Mouse (Mus musculus) MEL-GATA-1-ER (cell line): Measurements from ENCODE around the gene Rhbdd3.
"Not testable (repeated sequence)": the region's sequence is repeated elsewhere in the genome, so short reads cannot be mapped to it uniquely, and the experiment has no call there.

Source experiments
- DNase-seq: peaks from one replicate; pipeline ENCODE4 v3.0.0-alpha.2; 2012; ENCODE audit warnings: low read depth; ENCODE audit errors: extremely low read depth

Gene Rhbdd3

GRCm38 (mm10) chr11:5064282-5065055, 34.3 kb upstream of the Rhbdd3 start:
- no peak for DNase-seq

DNA sequence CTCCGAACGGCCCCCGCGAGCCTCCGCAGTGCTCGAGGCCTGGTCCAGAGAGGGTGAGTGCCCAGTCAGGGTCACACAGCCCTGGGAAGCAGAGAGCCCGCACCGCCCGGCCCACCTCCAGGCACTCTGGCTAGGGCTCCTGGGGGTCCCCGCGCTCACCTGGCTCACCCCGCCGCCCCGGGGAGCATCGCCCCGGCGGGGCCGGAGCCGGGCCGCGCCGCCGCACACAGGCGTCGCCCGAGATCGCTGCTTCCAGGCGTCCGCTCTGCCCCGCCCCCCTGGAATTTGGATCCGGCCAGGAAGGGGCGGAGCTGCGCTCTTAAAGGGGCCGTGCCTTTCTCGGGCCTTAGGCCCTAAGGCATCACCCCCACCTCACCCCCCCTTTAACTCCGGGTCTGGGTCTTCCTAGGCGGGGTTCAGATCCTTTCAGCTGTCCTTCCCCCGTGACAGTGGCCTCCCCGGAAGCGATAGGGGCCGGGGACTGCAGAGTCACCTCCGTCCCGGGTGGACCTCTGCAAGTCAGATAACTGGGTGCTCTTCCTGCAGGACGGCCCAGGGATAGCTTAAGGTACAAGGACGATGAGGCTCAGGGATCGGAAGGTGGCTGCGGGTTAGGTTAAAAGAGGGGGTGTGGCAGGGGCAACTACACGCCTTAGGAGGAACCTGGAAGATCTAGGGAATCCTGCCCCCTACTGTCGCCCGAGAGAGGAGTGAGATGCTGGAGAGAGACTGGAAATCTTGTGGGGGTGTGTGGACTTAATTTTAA, 33.5 kb upstream of the Rhbdd3 start, which contains the start of gene Gas2l1:
Gene Gas2l1, minus strand, starts transcription at position 272 of the 766 bp plus-strand sequence.
- DNase-seq = peak; percentile 82

- peak; percentile 69 for DNase-seq
Measured at GRCm38 (mm10) chr11:5067063-5067462, 31.7 kb upstream of the Rhbdd3 start.

DNA sequence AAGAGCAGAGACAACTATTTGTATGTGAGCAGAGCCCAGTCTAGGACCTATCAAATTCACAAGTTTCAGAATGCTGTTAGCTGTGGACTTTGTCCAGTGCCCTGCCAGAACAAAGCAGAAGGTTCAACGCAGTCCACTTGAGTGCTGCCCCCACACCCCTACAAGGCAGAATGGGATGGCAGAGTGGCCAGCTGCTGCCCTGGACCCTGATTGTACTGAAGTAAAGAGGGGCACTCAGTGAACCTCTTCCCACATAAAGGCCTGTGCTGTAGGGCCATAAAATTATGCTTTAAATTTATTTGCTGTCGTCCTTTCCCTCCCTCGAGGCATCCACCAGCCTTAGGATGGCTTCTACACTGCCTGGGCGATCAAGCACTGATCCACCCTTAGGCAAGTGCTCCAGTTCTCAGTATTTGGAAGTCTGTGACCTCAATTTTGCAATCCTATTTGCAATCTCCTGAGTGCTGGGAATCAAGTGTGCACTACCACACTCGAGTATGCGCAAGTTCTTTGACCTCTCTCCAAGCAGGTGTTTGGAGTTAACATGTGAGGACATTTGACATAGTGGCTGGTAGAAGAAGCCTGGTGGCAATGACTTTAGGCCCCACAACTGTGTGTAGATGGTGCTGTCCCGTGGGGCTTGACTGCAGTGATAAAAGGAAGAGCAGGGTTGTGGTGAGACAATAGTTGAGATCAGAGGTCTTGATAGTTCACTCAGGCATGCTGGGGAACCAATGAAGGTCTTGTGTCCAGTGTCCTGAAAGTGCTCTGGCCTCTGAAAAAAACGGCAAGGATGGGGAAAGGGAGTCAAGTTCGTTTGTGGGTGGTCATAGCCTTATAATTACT, 30.4 kb upstream of the Rhbdd3 start:
- no peak for DNase-seq

DNA sequence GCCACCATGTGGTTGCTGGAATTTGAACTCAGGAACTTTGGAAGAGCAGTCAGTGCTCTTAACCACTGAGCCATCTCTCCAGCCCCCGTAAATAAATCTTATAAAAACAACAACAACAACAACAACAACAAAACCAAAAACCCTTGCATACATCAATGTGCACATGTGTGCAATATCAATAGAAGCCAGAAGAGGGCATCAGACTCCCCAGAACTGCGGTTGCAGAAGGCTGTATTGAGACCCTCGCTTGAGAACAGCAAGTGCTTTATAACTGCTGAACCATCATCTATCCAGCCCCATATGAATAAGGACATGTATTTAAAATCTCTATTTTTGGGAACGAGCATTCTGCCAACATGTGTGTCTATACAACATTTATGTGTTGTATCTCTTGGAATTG, 23.8 kb upstream of the Rhbdd3 start:
- no peak for DNase-seq

- DNase-seq = no peak
Measured at GRCm38 (mm10) chr11:5075760-5076159, 23.0 kb upstream of the Rhbdd3 start.

GRCm38 (mm10) chr11:5076843-5077242, 21.9 kb upstream of the Rhbdd3 start:
- DNase-seq = not testable (repeated sequence)

DNA sequence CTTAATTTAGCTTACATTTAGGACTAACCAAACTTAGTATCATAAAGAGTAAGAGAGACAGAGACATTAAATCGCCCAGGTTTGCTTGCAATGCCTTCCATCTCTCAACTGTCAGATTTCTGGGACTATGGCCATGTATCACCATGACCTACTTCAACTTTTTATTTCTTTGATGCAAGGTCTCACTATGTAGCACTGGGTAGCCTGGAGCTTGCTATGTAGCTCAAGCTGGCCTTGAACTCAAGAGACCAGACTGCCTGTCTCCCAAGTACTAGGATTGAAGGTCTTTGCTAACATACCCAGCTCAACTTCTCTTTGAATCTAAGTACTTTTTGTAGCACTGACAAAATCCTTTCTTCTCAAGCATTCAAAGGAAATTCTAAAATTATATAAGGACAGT, 9.6 kb upstream of the Rhbdd3 start:
- no peak for DNase-seq

DNA sequence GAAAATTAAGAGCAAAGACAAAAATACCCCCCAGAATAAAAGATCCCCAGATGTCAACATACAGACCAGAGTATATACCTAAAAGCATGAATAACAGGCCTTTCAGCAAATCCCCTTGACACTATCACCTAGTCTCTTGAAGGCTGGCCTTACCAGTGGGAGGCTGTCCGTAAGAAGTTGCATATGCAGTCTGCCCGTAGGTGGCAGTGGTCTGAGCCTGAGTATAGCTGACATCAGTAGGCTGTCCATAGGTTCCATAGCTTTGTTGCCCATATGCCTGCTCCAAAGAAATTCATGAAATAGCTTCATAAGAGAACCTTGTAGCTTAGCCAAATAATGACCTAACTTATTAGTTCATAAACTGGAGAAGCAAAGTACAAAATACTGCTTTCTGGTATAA, 7.0 kb upstream of the Rhbdd3 start:
- no peak for DNase-seq

- DNase-seq = no peak
Measured at GRCm38 (mm10) chr11:5095877-5096276, 2.8 kb upstream of the Rhbdd3 start.

GRCm38 (mm10) chr11:5096480-5097020, 2.2 kb upstream of the Rhbdd3 start:
- DNase-seq = no peak

GRCm38 (mm10) chr11:5098035-5098735, 541 bp upstream of the Rhbdd3 start:
- DNase-seq = peak; percentile 67

GRCm38 (mm10) chr11:5099576-5100183, 954 bp downstream of the Rhbdd3 start:
- DNase-seq = peak; percentile 76

DNA sequence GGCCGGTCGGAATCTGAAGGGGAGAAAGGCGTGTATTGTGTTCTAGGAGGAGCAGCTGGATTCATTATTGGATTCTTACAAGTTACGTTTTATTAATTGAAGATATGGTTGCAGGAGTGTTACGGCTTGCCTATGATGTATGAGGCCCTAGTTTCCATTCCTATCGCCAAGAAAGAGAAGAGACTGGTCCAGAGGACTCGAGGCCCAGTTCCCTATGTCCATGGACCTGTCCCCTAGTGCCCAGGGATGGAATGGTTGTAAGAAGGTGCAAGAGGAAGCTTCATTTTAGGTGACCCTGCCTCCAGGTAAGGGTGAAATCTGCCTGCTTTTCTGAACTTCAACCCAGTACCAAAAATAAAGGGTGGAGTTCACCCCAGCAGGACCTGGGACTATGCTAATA, 1.6 kb downstream of the Rhbdd3 start:
- DNase-seq = no peak

DNA sequence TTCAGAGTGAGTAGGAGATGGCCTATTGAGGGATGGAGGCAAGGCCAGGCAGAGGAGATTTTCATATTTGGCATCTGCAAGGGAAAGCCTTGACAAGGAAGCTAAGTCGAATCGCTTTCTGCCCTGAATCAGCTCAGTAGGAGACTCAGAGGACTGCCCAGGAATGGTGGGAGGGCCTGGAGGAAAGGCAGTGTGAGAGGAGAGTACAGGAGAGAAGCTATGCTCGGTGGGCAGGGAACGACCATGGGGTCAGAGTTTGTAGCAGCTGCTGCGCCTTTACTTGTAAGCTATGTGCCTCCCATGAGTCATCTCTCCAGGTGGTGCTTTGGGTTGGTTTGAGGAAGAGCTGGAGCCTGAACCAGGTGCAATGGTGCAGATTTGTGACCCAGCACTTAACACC, 2.1 kb downstream of the Rhbdd3 start:
- DNase-seq = no peak

- no peak for DNase-seq
Measured at GRCm38 (mm10) chr11:5101641-5102040, 2.9 kb downstream of the Rhbdd3 start.

DNA sequence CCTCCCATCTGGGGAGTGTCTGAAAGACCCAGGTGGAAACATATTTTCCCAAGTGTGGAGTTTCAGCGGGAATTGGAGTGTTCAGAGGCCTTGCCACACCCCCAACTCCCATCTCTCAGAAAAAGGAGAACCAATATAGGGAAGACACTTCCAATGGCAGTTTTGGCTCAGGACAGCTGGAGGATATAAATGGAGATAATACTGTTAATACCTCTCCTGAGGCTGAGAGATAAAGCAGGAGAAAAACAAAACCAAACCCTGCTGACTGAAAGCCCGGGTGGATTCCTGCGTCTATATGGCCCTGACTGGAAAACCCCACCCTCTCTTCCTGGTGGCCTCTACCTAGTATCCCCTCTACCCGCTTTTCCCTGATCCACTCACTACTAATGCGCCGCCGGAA, 3.7 kb downstream of the Rhbdd3 start:
- peak; percentile 85 for DNase-seq

- DNase-seq = no peak
Measured at GRCm38 (mm10) chr11:5103986-5104509, 5.3 kb downstream of the Rhbdd3 start.

- no peak for DNase-seq
Measured at GRCm38 (mm10) chr11:5109441-5109840, 10.7 kb downstream of the Rhbdd3 start.

- no peak for DNase-seq
Measured at GRCm38 (mm10) chr11:5113645-5114044, 14.9 kb downstream of the Rhbdd3 start.
